Mouse (Mus musculus) 3T3-L1 (cell line): ENCODE data around the gene Lamp1.

Experiments
- DNase-seq: peaks from one replicate; pipeline ENCODE4 v3.0.0-alpha.2; 2015; ENCODE audit warnings: low read depth, low spot score

Lamp1 gene

DNA sequence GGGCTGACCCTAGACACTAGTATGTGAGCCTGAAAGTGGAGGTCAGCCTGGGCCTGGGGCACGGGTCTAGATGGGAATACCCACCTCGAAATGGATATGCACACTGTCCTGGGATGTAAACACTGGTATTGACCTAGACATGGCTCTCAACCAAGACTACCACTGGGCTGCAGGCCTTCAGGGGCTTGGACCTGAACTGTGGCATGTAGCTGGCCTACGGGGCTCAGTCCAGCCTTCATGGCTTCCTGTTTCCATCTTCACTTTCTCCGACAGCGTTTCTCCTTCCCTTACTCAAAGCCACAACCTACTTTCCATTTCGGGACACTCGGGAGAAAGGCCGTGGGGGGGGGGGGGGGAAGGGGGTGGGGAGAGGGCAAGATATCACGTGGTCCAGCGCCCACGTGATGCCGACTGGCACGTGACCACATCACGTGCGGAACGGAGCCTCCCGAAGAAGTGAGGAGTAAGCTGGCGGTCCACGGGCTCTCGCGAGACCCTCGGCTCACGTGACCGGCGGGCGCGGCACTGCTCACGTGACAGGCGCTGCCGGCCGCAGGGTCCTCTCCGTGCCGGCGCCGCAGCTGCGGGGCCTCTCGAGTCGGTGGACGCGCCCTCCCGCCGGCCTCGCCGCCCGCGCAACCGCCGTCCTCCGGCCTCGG is at the start of gene Lamp1:
Lamp1 (plus strand) TSS at position 444 of the 659 bp plus-strand sequence.
- peak; percentile 98 for DNase-seq

DNA sequence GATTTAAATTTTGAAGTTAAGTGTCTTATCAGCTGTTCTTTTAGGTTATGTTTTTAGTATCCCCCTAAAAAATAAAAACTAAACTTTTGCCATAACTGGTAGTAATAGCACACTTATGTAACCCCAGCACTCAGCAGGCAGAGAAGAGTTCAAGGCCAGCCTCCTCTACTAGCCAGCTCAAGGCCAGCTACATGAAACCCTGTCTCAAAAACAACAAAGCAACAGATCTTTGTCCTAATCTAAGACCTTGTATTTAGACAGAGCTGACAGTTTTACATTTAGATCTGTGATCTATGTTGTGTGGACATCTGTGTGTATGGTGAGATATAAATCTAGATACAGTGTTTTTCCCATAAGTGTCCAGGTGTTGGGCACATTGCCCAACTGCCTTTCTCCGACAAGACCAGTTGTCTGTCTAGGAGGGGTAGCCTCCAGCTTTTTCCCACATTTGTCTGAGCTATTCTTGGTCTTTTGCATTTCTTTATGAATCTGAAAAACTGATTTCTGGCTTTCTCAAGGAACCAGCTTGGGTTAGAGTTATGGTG is 49.5 kb upstream of the Lamp1 start:
- DNase-seq = no peak

DNA sequence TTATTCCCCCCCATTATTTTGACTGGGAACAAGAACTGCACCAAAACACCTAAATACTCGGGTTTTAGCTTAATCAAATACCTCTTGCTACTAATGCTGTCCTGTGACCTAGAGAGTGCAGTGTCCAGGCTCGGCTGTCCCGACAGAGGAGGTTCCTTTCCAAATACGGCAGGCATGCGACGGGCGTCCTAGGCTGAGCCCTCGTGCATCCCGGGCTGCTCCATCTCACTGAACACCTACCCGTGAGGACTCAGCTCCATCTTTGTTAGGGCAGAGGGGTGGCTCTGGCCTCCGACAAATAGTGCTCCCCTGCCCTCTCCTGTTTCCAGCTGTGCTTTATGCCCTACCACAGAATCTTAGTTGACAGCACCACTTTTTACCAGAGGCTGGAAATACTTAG is 47.0 kb upstream of the Lamp1 start:
- no peak for DNase-seq

DNA sequence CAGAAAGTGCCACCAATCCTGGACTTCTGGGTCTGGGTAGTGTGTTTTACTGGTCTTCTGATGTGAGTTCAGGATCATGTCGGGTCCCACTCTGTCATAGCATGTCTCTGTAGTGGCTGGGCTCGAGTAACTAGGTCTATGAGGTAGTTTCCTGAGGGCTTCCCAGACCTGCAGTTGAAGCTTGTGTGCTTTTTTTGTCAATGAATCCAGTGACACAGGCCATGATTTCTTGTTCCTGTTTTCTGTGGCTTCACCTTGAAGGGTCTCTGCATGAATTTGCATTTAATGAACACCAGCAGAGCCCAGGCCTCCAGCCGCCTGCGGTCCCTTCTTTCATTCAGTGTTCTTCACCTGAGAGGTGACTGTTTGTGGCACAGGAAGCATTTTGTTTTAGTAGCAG is 45.7 kb upstream of the Lamp1 start:
- DNase-seq = no peak

DNA sequence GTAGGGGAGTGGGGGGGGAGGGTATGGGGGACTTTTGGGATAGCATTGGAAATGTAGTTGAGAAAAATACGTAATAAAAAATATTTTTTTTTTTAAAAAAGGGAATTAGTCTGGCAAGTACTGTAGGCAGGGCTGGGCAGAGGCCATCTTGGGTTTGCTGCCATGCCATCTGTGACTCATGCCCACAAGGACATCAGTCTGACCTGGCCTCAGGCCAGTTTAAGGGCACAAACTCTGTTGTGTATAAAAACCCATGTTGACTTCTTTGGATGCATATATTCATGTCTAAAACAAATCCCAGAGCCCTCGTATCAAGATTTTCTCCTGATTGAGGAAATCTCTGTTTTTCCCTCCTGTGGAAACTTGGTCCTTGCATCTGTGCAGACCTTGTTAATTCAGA is 41.9 kb upstream of the Lamp1 start:
- DNase-seq = no peak

DNA sequence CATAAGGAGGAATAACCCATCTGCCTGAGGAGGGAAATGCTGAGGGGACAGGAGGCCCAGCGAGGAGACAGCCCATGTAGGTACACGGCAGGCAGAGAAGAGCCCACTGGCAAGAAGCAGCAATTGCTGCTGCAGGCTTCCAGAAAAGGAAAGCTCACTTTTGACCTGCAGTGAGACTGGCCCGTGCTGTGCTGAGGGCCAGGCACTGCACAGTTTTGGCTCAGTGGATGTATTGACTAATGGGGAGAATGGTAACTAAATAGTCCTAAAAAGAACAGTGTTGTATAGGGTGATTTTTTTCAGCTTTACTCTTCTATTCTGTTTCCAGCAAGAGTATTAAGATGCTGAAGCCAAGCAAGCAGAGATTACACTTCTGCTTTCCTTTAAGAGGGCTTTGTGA is 40.4 kb upstream of the Lamp1 start:
- DNase-seq = no peak

DNA sequence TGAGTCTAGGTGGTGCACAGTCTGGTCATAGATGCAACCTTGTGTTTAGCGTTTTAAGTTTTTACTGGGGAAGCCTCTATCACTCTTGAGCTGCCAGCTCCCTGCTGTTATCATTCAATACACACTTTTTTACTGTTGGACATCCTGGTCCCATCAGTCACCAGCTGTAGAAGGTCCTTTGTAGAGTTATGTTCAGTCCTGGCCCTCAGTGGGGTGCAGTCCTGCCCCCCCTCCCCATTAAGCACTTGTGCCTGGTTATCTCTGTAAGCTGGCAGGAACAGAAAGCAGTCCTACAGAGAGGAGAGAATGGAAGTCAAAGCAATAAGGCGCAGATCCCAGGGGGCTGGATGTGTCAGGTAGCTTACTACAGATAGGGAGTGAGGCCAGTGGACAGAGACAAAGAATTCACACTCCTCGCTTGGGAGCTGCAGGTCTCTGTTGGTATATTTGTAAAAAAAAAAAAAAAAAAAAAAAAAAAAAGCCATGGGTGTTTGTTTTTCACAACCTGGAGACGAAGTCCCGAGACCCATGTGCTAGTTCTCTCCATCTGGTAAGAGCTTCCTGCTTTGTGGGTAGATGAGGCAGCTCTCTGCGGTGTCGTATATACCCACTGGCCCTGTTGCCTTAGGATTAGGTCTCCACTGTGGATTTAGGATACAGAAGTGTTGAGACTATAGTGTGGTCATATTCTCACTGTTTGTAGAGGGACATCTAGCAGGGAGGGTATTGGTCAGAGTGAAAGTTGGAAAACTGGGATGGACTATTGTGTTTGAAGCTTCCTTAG is 37.9 kb upstream of the Lamp1 start:
- no peak for DNase-seq

DNA sequence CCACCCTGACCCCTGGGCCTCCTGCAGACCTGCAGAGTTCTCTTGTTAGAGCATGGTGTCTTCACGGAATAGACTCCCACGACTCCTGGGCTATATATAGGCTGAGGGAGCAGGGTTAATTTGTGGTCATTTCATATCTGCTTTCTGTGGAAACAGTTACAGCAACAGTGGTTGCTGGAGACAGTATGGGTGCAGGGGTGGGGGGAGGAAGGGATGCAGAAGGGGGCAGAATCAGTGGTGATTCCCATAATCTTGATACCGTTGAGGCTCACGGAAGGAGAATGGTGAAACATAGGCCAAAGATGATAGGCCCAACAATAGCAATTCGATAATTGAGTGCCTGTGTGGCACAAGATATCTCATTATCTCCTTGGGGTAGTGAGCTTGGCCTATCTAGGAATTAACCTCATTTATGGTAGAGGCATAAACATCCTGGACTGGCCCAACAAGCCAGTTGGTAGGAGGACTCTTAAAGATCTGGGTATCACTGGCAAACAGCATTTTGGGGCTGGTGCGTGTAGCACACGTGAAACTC is 36.0 kb upstream of the Lamp1 start:
- DNase-seq = no peak

DNA sequence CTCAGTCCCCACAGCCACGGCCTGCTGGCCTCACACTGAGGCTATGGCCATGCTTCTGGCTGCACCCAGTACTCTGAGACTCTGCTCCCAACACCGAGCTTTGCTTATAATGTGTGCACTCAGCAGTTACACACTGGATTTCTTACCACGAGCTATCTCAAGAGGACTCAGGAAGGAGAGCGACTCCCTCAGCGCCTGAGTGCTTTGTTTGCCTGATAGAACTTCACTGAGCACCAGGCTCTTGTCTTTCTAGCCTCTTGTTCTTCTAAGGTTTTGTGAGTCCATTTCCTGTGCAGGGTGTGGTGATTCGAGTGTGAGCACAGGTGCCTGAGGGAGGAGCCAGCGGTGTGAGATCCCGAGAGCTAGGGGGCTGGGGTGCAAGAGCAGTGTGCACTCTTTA is 34.1 kb upstream of the Lamp1 start:
- DNase-seq = no peak

DNA sequence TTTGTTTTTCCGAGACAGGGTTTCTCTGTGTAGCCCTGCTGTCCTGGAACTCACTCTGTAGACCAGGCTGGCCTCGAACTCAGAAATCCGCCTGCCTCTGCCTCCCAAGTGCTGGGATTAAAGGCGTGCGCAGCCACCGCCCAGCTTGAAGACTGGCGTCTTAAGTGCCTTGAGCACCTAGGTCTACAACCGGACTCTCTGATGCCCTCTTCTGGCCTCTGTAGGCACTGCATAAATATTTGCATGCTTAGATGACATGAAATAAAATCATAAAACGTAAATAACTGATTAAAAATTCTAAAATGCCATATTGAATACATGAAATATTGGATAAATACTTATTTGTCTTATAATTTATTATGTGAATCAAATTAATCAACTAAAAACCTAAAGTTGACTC is 26.7 kb upstream of the Lamp1 start:
- peak; percentile 88 for DNase-seq

DNA sequence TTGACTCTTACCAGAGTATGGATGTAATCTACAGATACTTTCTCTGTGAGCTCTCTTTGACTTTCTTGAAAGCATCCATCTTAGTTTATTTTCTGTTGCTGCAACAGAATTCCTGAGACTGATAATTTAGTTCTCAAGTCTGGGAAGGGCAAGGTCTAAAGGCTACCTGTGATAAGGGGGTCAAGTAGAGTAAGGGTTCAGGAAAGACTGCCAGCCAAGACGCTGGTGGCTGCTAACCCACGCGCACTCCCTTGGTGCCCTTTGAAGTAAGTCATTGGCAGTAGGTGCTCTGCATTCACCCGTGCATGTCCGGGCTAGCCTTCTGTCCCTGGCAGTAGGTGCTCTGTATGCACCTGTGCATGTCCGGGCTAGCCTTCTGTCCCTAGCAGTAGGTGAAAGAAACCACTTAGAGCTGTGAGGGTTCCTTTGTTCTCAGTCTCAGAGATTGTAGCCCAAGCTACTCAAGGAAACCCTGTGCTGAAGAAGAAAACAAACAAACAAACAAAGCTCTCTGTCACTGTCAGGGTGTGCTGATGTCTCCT is 19.2 kb upstream of the Lamp1 start:
- no peak for DNase-seq

DNA sequence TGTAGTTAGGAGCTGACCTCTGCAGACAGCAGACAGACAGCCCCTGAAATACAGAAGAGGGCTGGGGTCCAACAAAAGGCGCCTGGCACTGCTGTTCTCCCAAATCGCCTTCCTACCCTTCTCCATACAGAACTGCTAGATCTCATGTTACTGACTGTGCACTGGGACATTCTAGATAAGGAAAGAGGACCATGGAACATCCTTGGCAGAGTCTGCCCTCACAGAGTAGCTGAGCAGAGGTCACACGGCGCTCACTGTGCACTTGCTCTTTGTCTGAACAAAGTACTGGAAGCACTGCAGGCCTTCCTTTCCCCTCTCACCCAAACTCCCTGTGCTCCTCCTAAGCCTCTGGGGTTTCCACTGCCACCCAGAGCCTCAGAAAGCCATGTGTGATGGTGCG is 17.3 kb upstream of the Lamp1 start:
- DNase-seq = no peak

DNA sequence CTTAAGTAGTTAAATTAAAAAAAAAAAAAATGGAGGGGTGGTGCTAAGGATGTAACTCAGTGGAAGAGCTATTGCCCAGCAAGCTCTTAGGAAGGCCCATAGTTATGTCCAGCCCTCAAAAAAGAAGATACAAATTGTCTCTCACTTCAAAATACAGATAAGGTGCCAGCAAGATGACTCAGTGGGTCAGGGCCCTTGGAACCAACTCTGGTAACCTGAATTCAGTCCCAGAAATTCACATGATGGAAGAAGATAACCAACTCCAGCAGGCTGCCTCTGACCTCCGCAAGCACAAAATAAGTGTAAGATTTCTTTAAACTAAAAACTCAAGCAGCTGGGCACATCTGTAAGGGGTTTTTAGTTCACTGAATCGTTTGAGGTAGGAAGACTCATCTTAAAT is 10.5 kb upstream of the Lamp1 start:
- peak; percentile 51 for DNase-seq

DNA sequence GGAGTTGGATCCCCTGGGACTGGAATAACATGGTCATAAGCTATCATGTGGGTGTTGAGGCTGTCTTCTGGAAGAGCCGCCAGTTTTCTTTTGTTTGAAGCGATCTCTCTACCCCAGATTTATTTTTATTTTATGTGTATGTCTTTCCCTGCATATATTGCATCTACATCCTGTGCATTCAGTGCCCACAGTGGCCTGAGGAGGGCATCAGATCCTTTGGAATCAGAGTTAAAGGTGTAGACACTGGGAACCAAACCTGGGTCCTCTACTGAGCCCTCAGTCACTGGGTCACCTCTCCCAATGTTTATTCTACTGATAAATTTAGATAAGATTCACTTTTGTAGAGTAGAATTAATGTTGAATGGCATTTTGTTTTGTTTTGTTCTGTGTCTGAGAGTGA is 9.7 kb upstream of the Lamp1 start:
- DNase-seq = peak; percentile 29

DNA sequence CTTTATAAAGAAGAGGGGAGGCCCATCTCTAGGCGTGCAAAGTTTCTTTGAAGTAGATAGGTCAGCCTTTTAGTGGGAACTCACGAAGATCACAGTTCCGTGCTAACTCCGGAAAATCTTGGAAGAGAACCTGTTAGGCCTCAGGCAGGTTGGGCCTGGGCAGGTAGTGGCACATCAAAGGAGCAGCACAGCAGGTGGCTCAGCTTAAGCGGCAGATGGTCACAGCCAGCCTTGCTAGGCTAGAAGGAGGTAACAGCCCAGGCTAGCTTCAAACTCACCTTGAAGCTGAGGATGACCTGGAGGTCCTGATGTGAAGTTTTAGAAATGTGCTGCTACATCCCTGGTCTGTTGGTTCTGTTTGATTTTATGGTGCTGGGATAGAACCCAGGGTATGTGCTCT is 9.1 kb upstream of the Lamp1 start:
- no peak for DNase-seq

DNA sequence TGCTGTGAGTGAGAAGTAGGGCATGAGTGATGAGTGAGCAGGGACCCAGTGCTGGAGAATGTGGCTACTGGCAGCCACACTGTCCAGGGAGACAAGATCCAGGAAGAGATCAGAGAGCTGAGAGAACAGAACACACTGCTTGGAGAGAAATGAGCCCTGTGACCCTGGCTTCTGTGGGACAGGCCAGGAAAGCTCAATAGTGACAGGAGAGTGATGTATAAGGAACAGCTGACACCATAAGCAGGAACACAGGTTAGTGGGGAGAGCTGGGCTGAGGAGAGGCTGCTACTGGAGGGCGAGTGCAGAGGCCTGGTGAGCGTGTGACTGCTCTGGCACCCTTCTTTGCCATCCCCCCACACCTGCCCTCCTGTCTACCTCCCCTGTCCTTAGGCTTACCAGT is 8.0 kb upstream of the Lamp1 start:
- DNase-seq = no peak

DNA sequence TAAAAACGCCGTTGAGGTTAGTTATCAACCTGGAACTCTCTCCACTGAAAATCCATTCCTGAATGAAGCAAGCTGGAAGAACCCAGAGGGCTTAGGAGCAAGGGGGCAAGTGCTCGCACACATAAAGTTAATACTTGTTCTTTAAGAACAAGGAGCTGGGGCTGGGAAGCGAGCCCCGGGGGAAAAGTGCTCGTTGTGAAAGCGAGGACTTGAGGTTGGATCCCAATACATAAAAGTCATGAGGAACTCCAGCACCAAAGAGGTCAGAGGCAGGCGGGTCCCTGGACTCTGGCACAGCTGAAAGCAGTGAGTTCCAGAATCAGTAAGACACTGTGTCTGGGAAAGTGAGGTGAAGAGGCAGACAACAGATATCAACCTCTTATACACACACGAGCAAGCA is 4.9 kb upstream of the Lamp1 start:
- no peak for DNase-seq

DNA sequence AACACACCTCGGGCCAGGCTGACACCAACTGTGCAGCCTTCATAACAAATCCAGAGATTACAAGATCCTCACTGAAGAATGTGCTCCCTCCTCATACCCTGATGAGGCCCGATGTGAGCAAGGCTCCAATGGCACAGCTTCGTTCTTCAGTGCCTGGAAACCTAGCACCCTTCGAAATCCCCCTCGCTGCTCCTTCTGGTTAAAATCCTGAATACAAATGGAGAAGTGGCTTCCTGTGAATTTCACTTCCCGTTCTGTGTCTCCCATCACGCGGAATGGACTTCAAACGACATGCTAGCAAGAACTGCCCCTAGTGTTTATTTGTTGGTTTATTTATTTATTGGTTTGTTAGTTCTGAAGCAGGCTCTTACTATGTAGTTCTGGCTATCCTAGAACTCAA is 3.6 kb upstream of the Lamp1 start:
- no peak for DNase-seq

DNA sequence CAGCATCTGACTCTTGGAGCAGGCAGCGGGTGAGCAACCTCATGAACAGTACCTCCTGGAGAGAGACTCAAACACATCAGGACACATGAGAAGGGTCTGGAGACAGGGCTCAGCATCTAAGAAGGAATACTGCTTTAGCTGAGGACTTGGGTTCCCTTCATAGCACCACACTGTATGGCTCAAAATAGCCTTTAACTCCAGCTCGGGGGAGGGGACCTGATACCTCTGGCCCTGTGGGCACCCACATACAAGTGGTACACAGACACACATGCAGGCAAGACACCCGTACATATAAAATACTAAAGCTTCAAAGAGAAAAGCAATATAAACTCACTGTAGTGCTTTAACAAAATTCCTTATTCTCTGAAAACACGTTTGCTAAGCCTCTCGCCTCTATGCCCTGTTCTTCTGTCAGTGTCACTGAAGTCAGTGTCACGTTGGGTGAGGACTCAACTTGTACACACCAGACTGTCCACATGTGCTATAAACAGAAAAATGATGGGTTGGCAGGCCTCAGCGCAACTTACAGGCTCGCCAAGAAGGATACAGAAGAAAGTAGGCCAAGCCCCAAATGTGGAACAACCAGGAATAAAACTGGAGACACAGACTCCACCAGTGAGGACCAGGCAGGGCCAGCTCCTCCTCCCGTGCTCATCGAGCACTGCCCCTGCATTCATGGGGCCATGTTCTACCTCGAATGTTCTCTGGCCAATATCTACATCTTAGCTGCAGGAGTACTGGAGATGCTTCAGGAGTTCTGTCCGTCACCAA is 2.4 kb upstream of the Lamp1 start:
- no peak for DNase-seq

DNA sequence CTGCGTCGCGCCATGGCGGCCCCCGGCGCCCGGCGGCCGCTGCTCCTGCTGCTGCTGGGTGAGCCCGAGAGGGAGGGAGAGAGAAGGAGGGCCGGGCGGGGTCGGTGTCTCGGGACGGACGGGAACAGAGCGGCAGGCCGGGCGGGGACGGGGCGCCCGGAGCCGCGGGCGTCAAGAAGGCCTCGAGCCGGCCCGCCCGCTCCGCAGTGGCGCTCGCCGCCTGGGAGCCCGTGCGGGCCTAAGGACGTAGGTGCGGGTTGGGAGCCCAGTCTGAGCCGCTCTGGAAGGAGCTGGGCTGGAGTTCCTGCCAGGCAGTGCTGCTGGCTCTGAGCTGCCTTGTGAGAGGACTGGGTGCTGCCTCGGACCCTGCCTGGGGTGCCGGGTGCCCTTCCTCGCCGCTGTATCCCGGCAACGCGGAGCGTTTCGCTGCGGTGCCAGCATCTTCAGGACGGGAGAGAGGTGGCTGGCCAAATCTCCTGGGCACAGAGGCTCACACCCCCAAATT is 468 bp downstream of the Lamp1 start:
- DNase-seq = peak; percentile 46

DNA sequence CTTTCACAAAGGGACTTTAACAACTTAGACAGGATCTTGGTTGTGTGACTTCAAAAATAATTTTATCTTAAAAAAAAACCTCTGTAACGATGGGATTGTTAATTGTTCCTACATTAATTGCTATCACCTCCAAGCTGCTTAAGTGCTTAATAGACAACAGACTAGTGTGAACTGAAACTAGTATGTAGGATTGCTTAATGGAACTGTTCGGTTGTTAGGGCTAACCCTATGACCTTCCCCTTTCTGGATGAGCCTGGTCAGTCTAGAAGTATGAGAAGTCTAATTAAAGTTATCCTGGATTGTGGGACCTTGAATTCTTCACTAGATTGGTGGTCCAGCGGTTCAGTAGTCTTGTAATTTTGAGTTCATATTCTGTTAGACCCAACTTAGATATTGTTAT is 1.7 kb downstream of the Lamp1 start:
- DNase-seq = no peak

DNA sequence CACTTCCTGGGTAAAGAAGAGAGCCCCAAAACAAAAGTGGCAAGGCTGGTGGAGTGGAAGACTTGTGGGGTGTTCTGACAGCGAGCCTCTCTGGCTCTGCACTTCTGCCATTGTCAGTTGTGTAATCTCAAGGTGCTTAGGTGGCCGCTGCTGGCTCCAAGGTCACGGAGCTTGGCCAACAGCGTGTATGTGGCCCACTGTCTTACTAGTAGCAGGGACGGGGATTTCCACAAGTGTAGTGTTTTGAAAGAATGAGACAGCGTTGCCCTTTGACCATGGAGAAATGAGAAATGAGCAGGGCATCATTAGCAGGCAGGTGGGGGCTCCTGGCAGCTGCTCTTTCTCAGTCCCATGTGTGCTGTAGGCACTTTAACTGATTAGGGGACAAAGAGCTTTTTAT is 3.1 kb downstream of the Lamp1 start:
- no peak for DNase-seq
